Mouse (Mus musculus) 416B (cell line): Measurements from ENCODE around the gene Hist1h3f.
"Not testable (repeated sequence)": the region's sequence is repeated elsewhere in the genome, so short reads cannot be mapped to it uniquely, and the experiment has no call there.

Experiments
- DNase-seq: peaks from one replicate; pipeline ENCODE4 v3.0.0; 2011; ENCODE audit warnings: low read depth

The Hist1h3f gene

DNA sequence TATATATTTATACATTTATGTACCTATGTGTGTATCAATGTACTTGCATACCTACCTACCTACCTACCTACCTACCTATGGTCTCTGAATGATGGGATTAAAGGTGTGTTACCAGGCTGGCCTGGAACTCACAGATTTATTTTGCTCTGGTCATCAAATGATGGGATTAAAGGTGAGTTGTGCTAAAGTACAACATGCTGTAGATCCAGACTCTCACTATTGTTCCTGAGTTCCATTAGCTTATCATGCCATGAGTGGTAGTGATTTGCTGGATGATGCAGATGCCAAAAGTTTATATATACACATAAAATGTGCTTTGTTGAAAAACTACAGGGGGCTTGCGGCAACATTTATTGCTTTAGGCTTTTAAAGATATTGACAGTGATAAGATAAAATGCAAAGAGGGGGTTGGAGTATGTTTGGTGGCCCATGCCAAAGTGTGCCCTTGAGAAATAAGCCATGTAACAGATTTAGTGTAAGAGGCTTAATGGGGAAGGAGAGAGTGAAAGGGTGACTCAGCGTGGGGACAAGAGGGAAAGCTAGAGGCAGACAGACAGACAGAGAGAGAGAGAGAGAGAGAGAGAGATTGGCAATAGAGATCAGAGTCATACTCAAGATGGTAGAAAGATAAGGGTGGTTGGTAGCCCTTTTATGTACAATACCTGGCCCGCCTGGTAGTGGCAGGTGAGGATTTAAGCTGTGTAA lies 6.7 kb upstream of the Hist1h3f start:
- DNase-seq, result peak; percentile 72

DNA sequence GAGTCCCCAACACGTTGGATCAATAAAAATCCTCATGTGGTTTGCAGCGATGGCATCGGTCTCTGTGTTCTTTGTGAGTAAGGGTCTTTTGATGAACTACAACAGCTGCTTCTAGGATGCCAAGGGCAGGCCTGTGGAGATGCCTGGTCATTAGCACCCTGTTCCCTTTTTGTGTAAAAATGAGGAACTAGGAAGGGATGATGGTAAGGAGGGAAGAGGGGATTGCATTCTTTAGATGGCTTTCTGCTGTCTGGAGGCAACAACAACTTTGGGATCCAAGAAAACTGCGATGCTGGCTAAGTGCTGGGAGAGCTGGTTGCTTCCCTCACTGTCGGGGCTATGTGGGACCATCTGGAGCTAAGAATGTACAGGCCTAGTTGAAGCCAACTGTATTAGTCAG lies 5.6 kb upstream of the Hist1h3f start:
- DNase-seq, result no peak

DNA sequence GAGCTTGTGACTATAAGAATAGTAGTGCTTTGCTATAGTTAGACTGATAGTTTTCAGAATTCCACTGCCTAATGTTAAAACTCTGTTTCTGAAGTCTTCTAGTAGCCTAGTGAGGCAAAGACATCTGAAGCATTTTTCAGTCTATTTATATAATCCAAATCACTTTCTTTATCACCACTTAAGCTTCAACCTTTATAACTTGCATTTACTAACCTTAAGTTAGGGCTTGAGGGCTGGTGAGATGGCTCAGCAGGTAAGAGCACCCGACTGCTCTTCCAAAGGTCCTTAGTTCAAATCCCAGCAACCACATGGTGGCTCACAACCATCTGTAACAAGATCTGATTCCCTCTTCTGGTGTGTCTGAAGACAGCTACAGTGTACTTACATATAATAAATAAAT lies 4.0 kb upstream of the Hist1h3f start:
- not testable (repeated sequence) for DNase-seq

DNA sequence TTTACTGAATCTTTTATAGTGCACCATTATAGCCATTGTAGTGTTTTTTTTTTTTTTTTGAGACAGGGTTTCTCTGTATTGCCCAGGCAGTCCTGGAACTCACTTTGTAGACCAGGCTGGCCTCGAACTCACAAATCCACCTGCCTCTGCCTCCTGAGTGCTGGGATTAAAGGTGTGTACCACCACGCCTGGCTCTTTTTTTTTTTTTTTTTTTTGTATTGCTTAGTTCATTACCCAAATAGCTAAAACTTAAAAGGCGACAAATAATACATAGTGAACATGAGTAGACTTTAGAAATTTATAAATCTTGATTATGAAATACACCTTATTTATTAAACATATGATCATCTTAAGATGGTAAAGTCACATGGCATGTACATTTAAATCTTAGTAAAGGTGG lies 2.4 kb upstream of the Hist1h3f start:
- DNase-seq, result no peak

DNA sequence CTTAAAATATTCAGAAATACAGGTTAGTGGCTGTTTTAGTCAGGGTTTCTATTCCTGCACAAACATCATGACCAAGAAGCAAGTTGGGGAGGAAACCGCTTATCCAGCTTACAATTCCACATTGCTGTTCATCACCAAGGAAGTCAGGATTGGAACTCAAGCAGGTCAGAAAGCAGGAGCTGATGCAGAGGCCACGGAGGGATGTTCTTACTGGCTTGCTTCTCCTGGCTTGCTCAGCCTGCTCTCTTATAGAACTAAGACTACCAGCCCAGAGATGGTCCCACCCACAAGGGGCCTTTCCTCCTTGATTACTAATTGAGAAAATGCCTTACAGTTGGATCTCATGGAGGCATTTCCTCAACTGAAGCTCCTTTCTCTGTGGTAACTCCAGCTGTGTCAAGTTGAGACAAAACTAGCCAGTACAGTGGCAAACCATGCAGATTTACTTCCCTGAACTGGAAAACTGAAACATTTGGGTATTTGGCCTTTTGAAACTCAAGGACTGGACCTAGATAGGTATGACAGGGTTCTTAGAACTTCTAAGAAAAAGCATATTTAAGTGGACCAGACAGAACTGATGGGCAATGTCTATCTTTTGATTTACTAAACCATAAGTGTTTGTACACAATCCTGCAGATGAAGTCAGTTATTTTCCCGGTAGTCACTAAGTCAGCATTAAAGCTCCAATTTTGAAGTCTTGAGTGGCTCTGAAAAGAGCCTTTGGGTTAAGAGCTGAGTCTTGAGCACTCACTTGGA lies 1.4 kb upstream of the Hist1h3f start:
- peak; percentile 89 for DNase-seq

DNA sequence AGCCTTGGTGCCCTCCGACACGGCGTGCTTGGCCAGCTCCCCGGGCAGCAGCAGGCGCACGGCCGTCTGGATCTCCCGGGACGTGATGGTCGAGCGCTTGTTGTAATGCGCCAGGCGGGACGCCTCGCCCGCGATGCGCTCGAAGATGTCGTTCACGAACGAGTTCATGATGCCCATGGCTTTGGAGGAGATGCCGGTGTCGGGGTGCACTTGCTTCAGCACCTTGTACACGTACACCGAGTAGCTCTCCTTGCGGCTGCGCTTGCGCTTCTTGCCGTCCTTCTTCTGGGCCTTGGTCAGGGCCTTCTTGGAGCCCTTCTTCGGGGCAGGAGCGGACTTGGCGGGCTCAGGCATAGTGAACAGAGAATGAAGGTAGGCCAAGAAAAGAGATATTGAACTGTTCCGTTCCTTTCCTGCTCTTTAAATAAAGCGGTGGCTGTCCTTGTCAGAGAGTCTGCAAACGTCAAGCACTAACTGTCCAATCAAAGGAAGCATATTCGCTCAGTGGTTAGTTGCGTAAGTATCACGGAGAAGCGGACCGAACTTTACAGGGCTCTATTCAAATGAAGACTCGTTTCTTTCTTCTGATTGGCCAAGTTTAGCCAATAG lies 749 bp upstream of the Hist1h3f start, which contains the start of gene Hist1h2bh:
TSS of gene Hist1h2bh (minus strand) at position 394 of the 609 bp plus-strand sequence.
- peak; percentile 100 for DNase-seq

DNA sequence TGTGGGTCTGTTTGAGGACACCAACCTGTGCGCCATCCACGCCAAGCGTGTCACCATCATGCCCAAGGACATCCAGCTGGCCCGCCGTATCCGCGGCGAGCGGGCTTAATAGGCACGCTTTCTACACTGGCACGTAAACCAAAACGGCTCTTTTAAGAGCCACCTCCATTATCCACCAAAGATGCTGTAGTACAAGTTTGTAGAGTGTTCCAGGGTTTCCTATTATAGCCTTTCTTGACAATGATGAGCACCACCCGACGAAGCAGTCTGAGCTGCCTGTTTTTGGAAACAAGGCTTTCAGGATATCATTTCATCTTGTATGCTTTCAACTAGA lies 902 bp downstream of the Hist1h3f start:
- peak; percentile 67 for DNase-seq

DNA sequence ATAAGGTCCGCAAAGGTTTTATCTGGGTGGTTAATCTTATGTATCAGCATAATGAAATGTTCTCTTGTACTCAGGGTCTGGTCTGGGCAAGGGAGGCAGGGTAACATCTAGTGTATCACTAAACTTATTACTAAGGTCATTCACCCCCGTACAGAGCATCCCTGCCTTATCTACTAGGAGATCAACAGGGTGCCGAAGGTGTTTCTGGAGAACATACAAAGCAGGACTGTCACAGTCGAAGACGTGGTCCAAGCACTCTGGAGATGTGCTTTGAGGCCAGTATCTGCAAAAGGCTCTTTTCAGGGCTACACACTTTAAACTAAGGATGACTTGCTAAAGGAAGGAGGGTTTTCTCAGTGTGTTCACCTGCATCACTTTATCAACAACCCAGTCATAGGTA lies 2.8 kb downstream of the Hist1h3f start:
- no peak for DNase-seq

DNA sequence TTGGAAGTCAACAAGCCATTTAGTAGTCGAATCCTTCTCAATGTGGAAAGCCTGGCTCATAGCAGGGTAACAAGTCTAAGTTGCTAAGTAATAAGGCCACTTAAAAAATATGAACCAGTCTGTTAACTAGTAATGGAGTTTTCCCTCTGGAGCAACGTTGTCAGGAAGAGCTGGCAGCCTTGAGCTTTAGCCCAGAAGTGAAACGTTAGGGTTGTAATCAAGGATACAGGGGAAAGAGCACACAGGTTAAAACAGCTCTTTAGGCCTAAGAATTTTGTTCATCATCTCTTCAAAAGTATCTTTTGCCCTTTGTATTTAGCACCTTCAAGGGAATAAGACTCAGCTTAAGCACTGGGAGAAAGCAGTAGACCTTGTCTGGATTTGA lies 6.9 kb downstream of the Hist1h3f start:
- peak; percentile 89 for DNase-seq

DNA sequence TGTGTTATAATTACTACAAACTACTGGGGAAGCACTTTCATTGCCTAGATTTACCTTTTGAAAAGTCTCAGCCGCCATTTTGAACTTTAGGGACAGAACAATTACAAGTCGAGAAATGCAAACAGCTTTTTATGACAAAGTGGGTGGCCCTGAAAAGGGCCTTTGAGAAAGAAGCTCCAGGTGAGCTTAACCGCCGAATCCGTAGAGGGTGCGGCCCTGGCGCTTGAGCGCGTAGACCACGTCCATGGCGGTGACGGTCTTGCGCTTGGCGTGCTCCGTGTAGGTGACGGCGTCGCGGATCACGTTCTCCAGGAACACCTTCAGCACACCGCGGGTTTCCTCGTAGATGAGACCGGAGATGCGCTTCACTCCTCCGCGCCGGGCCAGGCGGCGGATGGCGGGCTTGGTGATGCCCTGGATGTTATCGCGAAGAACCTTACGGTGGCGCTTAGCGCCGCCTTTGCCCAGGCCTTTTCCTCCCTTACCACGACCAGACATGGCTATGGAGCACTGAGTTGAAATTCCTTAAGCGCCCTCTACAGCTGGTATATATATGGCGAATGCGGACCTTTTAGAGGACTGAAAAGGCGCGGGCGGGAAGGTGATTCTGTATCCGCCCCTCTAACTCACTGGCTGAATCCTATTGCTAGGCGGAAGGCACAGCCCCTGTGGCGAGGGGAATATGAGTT lies 7.4 kb downstream of the Hist1h3f start, which contains the start of gene Hist1h4f:
TSS of gene Hist1h4f (minus strand) at position 503 of the 689 bp plus-strand sequence.
- DNase-seq, result peak; percentile 99

DNA sequence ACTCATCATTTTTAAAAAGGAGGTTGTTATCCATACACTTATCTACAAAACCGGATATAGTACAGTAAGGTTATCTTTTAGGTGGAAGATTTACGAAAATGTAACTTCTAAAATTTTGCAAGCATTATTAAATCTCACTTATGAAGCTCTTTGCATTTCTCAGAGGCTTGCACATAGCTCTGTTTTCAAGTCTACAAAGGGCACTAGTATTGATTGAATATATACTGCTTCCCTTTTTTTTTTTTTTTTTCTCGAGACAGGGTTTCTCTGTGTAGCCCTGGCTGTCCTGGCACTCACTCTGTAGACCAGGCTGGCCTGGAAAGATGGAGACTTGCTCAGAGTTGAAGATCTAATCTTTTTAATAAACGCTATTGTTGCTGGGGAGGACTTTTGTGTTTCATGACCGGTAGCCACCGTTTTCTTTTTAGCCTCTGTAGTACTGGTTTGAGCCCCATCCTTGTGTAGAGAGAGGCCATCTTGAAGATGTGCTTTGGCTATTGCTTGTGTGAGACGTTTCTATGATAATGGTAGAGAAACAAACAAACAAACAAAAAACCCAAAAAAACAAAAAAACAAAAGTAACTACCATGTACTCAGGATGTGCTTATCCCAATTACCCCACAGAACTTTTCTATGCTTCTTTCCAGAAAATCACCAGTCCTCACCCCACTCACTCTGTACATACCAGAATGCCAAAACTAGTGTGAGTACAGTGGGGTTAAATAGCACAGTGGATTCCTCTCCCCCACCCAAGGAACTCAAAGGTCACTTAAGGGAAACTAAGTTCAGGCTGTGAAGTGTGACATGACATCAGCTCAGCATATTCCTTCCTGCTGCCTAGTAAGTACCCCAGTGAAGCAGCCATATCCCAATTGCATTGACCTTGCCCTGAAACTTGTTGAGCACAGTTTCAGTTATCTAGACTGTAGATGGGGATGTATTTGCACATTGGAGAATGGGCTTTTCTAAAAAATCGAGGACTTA lies 8.4 kb downstream of the Hist1h3f start:
- DNase-seq, result peak; percentile 71

DNA sequence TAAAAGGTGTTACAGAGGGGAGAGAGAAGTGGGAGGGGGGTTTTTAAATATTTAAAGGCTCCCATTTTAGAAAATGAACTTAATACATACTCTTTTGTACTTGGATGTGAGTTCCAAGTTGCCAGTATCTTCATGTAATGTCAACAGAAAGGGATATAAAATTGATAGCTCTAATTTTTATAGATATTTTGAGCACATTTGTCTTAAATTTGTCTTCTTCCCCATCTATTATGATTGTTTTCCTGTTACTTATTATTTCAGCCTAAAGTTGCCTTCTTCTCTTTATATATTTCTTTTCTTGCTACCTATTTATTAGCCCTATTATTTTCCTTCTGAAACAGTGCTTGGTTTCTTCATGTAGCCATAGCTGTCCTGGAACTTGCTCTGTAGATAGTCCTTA lies 9.1 kb downstream of the Hist1h3f start, which contains the start of gene Hist1h1d:
TSS of gene Hist1h1d (plus strand) at position 301 of the 400 bp plus-strand sequence.
- no peak for DNase-seq

DNA sequence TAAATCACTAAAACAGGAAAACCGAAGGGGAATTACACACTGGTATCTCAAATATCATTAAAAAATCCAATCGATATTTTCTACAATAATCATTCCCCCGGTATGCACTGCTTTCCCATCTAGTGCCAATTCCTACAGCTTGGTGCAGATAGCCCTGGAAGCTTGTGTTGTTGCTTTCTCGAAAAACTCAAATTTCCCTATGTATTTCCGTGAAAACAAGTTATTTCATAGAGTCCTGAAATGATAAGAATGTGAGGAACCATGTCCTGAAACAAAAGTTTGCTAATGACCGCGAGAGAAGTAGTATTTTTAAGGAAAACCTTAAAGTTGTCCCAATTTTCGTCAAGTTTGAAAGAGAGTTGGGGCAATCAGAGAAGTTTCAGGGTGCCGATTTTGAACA lies 10.5 kb downstream of the Hist1h3f start:
- DNase-seq, result peak; percentile 86

DNA sequence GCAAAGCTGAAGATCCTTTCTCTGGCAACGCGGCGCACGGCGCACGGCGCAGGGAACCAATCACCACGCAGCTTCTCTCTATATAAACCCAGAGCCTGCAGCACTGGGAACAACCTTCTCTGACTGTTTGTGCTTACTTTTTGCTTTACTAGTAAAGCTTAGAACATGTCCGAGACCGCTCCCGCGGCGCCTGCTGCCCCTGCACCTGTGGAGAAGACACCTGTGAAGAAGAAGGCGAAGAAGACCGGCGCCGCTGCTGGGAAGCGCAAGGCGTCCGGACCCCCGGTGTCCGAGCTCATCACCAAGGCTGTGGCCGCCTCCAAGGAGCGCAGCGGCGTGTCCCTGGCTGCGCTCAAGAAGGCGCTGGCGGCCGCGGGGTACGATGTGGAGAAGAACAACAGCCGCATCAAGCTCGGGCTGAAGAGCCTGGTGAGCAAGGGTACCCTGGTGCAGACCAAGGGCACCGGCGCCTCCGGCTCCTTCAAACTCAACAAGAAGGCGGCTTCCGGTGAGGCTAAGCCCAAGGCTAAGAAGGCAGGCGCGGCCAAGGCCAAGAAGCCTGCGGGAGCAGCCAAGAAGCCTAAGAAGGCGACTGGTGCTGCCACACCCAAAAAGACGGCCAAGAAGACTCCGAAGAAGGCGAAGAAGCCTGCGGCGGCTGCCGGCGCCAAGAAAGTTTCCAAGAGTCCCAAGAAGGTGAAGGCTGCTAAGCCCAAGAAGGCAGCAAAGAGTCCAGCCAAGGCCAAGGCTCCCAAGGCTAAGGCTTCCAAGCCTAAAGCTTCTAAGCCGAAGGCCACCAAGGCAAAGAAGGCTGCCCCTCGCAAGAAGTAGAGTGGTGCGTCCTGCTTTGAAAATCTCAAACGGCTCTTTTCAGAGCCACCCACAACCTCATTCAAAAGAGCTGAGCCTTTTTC lies 11.3 kb downstream of the Hist1h3f start:
- peak; percentile 99 for DNase-seq

DNA sequence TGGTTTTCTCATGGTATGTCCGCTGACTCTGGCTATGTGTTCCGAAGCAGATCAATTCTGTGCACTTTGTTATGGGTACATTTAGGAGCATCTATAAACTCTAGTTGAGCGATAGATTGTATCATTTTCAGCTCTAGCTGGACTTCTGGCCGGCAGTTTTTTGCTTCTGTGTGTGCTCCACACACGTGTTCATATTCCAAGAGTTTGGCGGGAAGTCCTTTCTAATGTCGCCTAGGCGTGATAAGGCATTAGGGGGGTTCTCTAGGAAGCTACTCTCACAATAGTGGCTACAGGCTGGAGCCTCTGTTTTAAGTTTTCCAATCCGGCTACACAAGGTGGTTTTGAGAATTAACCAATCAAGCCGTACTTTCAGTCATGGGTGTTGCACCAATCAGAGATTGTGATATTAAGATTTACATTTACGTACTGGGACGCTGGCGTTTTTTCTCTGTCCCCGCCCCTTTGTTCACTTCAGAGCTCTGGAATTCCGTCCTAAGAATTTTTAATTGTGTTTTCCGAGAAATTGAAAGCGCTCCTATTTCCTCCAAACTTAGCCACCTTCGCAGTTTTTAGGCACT lies 12.1 kb downstream of the Hist1h3f start:
- DNase-seq, result peak; percentile 100

DNA sequence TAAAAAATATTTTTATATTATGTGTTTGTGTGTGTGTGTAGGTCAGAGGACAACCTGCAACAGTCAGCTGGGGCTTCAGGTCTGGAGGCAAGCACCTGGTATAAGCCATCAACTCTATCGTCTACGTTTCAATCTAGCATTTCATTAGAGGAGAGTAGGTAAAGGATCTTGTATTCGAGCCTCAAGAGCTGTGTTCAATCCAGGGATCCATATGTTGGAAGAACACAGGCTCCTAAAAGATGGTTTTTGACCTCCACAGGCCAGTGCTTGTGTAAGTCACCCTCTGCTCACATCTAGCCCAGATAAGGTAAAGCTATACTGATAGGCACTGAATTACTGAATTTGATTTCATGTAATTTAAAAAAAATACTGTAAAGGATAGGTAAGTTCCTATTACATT lies 13.1 kb downstream of the Hist1h3f start:
- DNase-seq, result peak; percentile 63

DNA sequence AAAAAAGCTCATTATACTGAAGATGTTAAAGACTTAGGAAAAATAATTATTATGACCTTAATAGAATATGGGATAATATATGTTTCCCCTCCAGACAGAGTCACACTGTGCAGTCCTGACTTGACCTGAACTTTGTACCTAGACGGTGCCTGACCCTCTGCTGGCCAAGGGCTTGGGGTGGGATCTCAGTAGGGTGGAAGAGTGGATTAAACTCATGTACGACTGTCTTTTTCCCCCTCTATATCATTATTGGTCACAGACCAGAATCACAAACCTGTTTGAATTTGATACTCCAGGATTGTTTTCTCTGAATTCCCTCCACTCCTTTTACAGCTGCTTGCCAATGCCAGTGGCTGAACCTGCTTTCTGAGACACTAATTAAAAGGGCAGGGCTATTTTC lies 16.8 kb downstream of the Hist1h3f start:
- peak; percentile 69 for DNase-seq

DNA sequence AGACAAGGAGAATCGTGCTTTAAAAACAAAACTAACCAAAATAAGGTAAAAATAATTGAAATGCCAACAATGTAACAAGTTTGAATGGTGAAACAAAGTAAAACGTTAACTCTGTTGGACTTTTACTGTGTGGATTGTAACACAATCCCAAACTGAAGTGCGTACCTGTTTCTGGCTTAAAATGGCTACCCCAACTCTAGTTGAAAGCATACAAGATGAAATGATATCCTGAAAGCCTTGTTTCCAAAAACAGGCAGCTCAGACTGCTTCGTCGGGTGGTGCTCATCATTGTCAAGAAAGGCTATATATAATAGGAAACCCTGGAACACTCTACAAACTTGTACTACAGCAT lies 17.7 kb downstream of the Hist1h3f start:
- DNase-seq, result not testable (repeated sequence)

DNA sequence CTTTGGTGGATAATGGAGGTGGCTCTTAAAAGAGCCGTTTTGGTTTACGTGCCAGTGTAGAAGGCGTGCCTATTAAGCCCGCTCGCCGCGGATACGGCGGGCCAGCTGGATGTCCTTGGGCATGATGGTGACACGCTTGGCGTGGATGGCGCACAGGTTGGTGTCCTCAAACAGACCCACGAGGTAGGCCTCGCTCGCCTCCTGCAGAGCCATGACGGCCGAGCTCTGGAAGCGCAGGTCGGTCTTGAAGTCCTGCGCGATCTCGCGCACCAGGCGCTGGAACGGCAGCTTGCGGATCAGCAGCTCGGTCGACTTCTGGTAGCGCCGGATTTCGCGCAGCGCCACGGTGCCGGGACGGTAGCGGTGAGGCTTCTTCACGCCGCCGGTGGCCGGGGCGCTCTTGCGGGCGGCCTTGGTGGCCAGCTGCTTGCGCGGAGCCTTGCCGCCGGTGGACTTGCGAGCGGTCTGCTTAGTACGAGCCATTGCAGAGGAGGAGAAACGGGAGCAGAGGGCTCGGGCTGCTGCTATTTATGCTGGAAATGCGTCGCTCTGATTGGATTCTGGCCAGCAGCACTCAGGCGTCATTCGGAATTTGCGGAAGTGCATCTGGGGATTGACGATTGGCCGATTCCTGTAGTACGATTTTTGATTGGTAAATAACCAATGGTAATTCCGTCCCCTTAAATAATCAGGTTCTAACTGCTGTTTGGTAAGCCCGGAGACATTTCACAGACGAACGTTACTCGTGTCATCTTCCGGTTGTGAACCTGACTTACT lies 18.2 kb downstream of the Hist1h3f start, which contains the start of gene Hist1h3e:
TSS of gene Hist1h3e (minus strand) at position 487 of the 777 bp plus-strand sequence.
- peak; percentile 100 for DNase-seq
